Mouse (Mus musculus) megakaryocyte, embryonic 14.5 days (primary cell): Measurements from ENCODE around the gene Tmem159.

Source experiments
- FLI1 ChIP-seq: IDR thresholded peaks from 2 replicates; pipeline ENCODE4 v1.6.1; 2012; ENCODE audit warnings: low read length, inconsistent platforms, mixed read lengths
- GATA1 ChIP-seq: IDR thresholded peaks from 3 replicates; pipeline ENCODE4 v1.6.1; 2012; ENCODE audit warnings: mixed read lengths, low read length, inconsistent platforms, borderline replicate concordance

DNA sequence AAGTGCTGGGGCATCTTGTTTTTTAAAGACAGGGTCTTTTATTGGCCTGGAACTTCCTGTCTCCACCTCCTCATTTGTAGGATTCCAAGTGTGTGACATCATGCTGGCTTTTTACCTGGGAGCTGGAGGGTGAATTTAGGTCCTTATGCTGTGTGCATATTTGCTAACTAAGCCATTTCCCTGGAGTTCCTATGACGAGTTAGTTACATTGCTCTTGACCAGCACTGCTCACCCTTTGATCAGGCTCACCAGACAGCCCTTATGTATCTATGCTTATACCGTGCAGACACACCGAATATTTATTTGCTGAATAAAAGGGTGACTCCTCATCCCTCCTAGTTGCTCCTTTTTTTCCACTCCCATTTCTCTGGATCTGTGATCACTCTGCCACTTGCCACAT, 22.0 kb upstream of the Tmem159 start:
- TF ChIP-seq FLI1, result no peak
- TF ChIP-seq GATA1, result no peak
